Mouse (Mus musculus): ENCODE measurements around the gene Mark1.

DNA sequence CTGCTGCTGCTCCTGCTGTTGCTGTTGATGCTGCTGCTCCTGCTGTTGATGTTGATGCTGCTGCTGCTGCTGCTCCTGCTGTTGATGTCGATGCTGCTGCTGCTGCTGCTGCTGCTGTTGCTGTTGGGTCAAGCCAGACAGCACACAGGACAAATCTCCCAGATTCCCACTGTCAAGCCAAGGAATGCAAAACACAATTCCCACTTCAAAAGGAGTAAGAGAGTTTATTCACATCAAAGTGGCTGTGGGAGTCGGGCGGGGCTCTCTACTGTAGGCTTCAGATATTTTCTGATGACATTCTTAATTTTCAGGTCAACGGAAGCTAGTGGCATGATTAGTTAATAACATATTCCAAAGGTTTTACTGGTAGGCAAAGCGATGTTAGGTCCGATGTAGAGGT is 136.7 kb downstream of the Mark1 start:
- TF ChIP-seq CTCF (IDR thresholded peaks at IDR 0.05; ENCODE audit: extremely low read depth, insufficient read depth, low read length) (no peak), POLR2A (IDR thresholded peaks at IDR 0.05; ENCODE audit: extremely low read depth, insufficient read depth, low read length) (no peak)
